ENCODE assay signal across 26 mouse cellular contexts in the genomic region with DNA sequence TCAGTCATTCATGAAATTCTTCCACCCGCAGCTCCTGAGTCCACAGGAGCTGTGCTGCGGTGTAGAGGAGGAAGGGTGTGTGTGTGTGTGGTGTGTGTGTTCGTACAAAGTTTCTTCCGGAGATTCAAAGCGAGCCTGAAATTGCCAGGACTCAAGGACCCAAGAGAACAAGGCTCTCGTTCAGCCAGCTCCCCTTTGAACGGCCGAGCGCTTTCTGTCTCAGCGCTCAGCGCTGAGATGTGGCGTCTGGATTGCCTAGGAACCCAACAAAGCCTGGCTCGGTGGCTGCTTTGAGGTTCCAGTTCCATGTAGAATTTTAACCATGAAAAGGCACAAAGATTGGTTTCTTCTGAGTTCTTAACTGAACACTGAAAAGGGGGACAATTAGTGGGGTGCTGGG. TPM values are rescaled to one million over a fixed set of nuclear protein-coding genes. Genes with fewer than 3 reads are reported as not detected.
DNase-seq lines count a peak whose midpoint lies in the region; ATAC-seq and TF ChIP-seq lines count a peak whose summit lies in the region.
"Had no signal": no experiment of that assay in that cellular context is flagged by ENCODE, and none has a peak within 500 bp of the region (broad histone marks: within the 10 kb centered on the region; RNA-seq: fewer than 3 reads in every experiment).

No protein-coding gene starts in this region.

- TF ChIP-seq CTCF in left cerebral cortex, adult 2 months (IDR thresholded peaks at IDR 0.05): no peak

- intact Hi-C loops in left cerebral cortex, adult 2 months (cut with DNase I): no loop called here
- intact Hi-C loops in left cerebral cortex, postnatal 4 days (cut with DNase I): no loop called here

- no peak overlapping the region for H3K4me3 ChIP-seq in left cerebral cortex, adult 2 months
- H3K4me3 ChIP-seq: forebrain, embryonic 10.5 days; heart, embryonic 10.5 days; limb, embryonic 12.5 days; midbrain, embryonic 12.5 days had no signal

- DNase-seq in frontal cortex, postnatal 25 days (ENCODE audit: low spot score in 2 of 2): no peak
- DNase-seq in left cerebral cortex, adult 2 months (ENCODE audit: extremely low spot score in 1 of 2, low spot score in 2 of 2): peak in 1 of 2 experiments; percentile 26
- DNase-seq in left cerebral cortex, postnatal 4 days: no peak
- peak; percentile 68 to 80 for DNase-seq in right cerebral cortex, postnatal 10 days (ENCODE audit: low spot score in 2 of 2)
- no peak for DNase-seq in right cerebral cortex, postnatal 4 days
- no peak for DNase-seq in T-cell, adult 2 months (ENCODE audit: low spot score)
- DNase-seq: adrenal gland, postnatal 25 days; cerebellum, adult 11 months; cerebellum, adult 9-11 months; gastrocnemius, postnatal 10 days; heart, postnatal 4 days; kidney, postnatal 36 days; liver, postnatal 0 days; lung, postnatal 14 days; thymus, adult 18-20 months; thymus, postnatal 4 days had no signal

- H3K27ac ChIP-seq in left cerebral cortex, adult 2 months: 0 out of 2 replicates have a peak overlapping the region, but pooled peaks have one; percentile 44
- H3K27ac ChIP-seq: forebrain, embryonic 10.5 days; heart, embryonic 10.5 days; limb, embryonic 12.5 days; midbrain, embryonic 12.5 days had no signal

- ATAC-seq in frontal cortex, adult (ENCODE audit: low TSS enrichment): peak; percentile 58; the same call in 1 of the 2 replicates
- ATAC-seq: intestine, postnatal 0 days; liver, postnatal 0 days had no signal

RNA-seq across cellular contexts. Expression of a gene that starts 18.2 kb away (rescaled TPM):
- not detected for total RNA-seq in left cerebral cortex, adult 2 months (2021)
- total RNA-seq in left cerebral cortex, postnatal 4 days (2021): not detected
- total RNA-seq: adrenal gland, postnatal 25 days; gastrocnemius, postnatal 10 days; granulocyte monocyte progenitor cell, adult 5-6 weeks; heart, postnatal 4 days; megakaryocyte progenitor cell, adult 5-6 weeks; monocyte, adult 5-6 weeks; neutrophil, adult 5-6 weeks had no signal

RNA-seq across cellular contexts. Expression of a gene that starts 26.2 kb away (rescaled TPM):
- total RNA-seq in left cerebral cortex, adult 2 months (2021): 100 to 1,000 TPM; 135 to 143 TPM
- total RNA-seq in left cerebral cortex, postnatal 4 days (2021): 10 to 100 TPM; 40.6 to 40.7 TPM
- total RNA-seq: granulocyte monocyte progenitor cell, adult 5-6 weeks; megakaryocyte progenitor cell, adult 5-6 weeks; monocyte, adult 5-6 weeks; neutrophil, adult 5-6 weeks had no signal

Comparison
In these comparisons a context has a peak if more than half of its experiments do, and no peak if none do; other contexts are left out.
1. DNase-seq: peak in right cerebral cortex, postnatal 10 days (2 of 2); none in frontal cortex, postnatal 25 days (0 of 2), left cerebral cortex, postnatal 4 days (single experiment), right cerebral cortex, postnatal 4 days (single experiment) and T-cell, adult 2 months (single experiment).